ENCODE assay signal across 24 mouse cellular contexts in genomic region chr14:25981880-25982279, GRCm38 (mm10). TPM values are rescaled to one million over a fixed set of nuclear protein-coding genes. Genes with fewer than 3 reads are reported as not detected.
DNase-seq lines count a peak whose midpoint lies in the region; ATAC-seq and TF ChIP-seq lines count a peak whose summit lies in the region.
"Not testable (repeated sequence)": the region's sequence is repeated elsewhere in the genome, so short reads cannot be mapped to it uniquely, and the experiment has no call there.
"Had no signal": no experiment of that assay in that cellular context is flagged by ENCODE, and none has a peak within 500 bp of the region (broad histone marks: within the 10 kb centered on the region; RNA-seq: fewer than 3 reads in every experiment).

No protein-coding gene starts in this region.

- H3K27me3 ChIP-seq in forebrain, embryonic 10.5 days (ENCODE audit: poor library complexity, severe bottlenecking); lung, embryonic 14.5 days (ENCODE audit: insufficient read depth, low read length); midbrain, embryonic 14.5 days (ENCODE audit: control insufficient read depth, insufficient read depth, low read length); stomach, postnatal 0 days (ENCODE audit: control insufficient read depth, insufficient read depth, low read length): not testable (repeated sequence)

- H3K9ac ChIP-seq in lung, embryonic 14.5 days; midbrain, embryonic 14.5 days (replicated peaks; ENCODE audit: low read length); stomach, postnatal 0 days (ENCODE audit: low read length): not testable (repeated sequence)

- H3K27ac ChIP-seq in forebrain, embryonic 10.5 days; lung, embryonic 14.5 days (ENCODE audit: low read depth); midbrain, embryonic 14.5 days (replicated peaks; ENCODE audit: low read depth, low read length); stomach, postnatal 0 days (replicated peaks): not testable (repeated sequence)

- DNase-seq in adrenal gland, postnatal 14 days = peak; percentile 12
- peak; percentile 7 for DNase-seq in forebrain, embryonic 10.5 days (ENCODE audit: extremely low spot score, low spot score)
- DNase-seq in heart, postnatal 14 days = peak; percentile 2 to 17
- DNase-seq in kidney, adult 8-10 months = peak; percentile 7 to 11
- DNase-seq in kidney, postnatal 4 days = peak; percentile 24 to 32
- peak; percentile 2 for DNase-seq in lung, embryonic 14.5 days
- DNase-seq in midbrain, embryonic 14.5 days = peak; percentile 0
- DNase-seq in stomach, postnatal 0 days (ENCODE audit: low spot score) = peak; percentile 57

- not testable (repeated sequence) for TF ChIP-seq EP300 in stomach, postnatal 0 days (optimal IDR thresholded peaks at IDR 0.05)

- intact Hi-C loops in heart, postnatal 14 days (cut with DNase I) = not testable (repeated sequence)

- 87% methylated on average over 5 of the region's 9 CpGs for WGBS in forebrain, embryonic 10.5 days
- 38% methylated on average over 5 of the region's 9 CpGs for WGBS in lung, embryonic 14.5 days
- 92% methylated on average over 6 of the region's 9 CpGs for WGBS in midbrain, embryonic 14.5 days
- WGBS in stomach, postnatal 0 days = 20% methylated on average over 4 of the region's 9 CpGs

- H3K9me3 ChIP-seq in forebrain, embryonic 10.5 days; lung, embryonic 14.5 days (ENCODE audit: low read depth, low read length); midbrain, embryonic 14.5 days (ENCODE audit: control insufficient read depth, low read length); stomach, postnatal 0 days (ENCODE audit: control insufficient read depth, low read length): not testable (repeated sequence)

- H3K4me2 ChIP-seq in lung, embryonic 14.5 days; midbrain, embryonic 14.5 days (ENCODE audit: low read length); stomach, postnatal 0 days (replicated peaks; ENCODE audit: low read depth): not testable (repeated sequence)

- TF ChIP-seq CTCF in lung, embryonic 14.5 days (IDR thresholded peaks at IDR 0.05; ENCODE audit: low read depth); stomach, postnatal 0 days (IDR thresholded peaks at IDR 0.05; ENCODE audit: low read depth): not testable (repeated sequence)

- ATAC-seq in lung, embryonic 14.5 days (ENCODE audit: insufficient read depth); midbrain, embryonic 14.5 days (ENCODE audit: low FRiP score, low TSS enrichment): not testable (repeated sequence)
- ATAC-seq in stomach, postnatal 0 days (ENCODE audit: low FRiP score, low TSS enrichment) = peak; percentile 83

- H3K4me1 ChIP-seq in forebrain, embryonic 10.5 days; lung, embryonic 14.5 days (ENCODE audit: insufficient read depth); midbrain, embryonic 14.5 days (ENCODE audit: control insufficient read depth, insufficient read depth, low read length); stomach, postnatal 0 days (replicated peaks; ENCODE audit: control insufficient read depth, insufficient read depth): not testable (repeated sequence)

- not testable (repeated sequence) for H3K36me3 ChIP-seq in forebrain, embryonic 10.5 days (replicated peaks); lung, embryonic 14.5 days (ENCODE audit: insufficient read depth); midbrain, embryonic 14.5 days (ENCODE audit: control insufficient read depth, insufficient read depth, low read length); stomach, postnatal 0 days (ENCODE audit: control insufficient read depth, insufficient read depth, low read length)

- not testable (repeated sequence) for H3K4me3 ChIP-seq in forebrain, embryonic 10.5 days; lung, embryonic 14.5 days (ENCODE audit: low read depth, low read length); midbrain, embryonic 14.5 days (replicated peaks; ENCODE audit: low read depth, low read length); stomach, postnatal 0 days (ENCODE audit: low read depth, low read length)

RNA-seq across cellular contexts. Expression of gene Duxbl1, which starts 3.5 kb away (rescaled TPM):
- total RNA-seq in adrenal gland, postnatal 14 days (2021) = 0.26 and 0.38 TPM in 2 replicates
- 2.9 and 3.9 TPM in 2 replicates for polyA plus RNA-seq in forebrain, embryonic 10.5 days (2016; fragmentation: Nextera tagmentation; extraction: Ambion mirVana)
- under 1 TPM in 1 of 2 experiments, not detected in 1; 0.39 TPM for total RNA-seq in heart, postnatal 14 days (2021)
- polyA plus RNA-seq in lung, embryonic 14.5 days (2014; fragmentation: Nextera tagmentation; extraction: Ambion mirVana) = 0.68 and 2.0 TPM in 2 replicates
- 2.0 and 3.0 TPM in 2 replicates for polyA plus RNA-seq in midbrain, embryonic 14.5 days (2014; fragmentation: Nextera tagmentation; extraction: Ambion mirVana)
- polyA plus RNA-seq in stomach, postnatal 0 days (2015; fragmentation: Nextera tagmentation; extraction: Ambion mirVana) = 0.51 and 1.1 TPM in 2 replicates
- total RNA-seq: megakaryocyte progenitor cell, adult 5-6 weeks had no signal
- polyA plus RNA-seq: activated CD4-positive, CD25-positive, alpha-beta regulatory T cell, adult 4 months; erythroblast, embryonic 14.5 days; G1E; inflammation-experienced regulatory T-cells, adult 6 months; liver, embryonic 16.5 days had no signal

RNA-seq across cellular contexts. Expression of gene Cphx1, which starts 43.8 kb away (rescaled TPM):
- total RNA-seq in adrenal gland, postnatal 14 days (2021) = not detected in 2 replicates
- not detected in 2 replicates for polyA plus RNA-seq in forebrain, embryonic 10.5 days (2016; fragmentation: Nextera tagmentation; extraction: Ambion mirVana)
- total RNA-seq in heart, postnatal 14 days (2021) = not detected
- polyA plus RNA-seq in lung, embryonic 14.5 days (2014; fragmentation: Nextera tagmentation; extraction: Ambion mirVana) = not detected in 2 replicates
- polyA plus RNA-seq in midbrain, embryonic 14.5 days (2014; fragmentation: Nextera tagmentation; extraction: Ambion mirVana) = not detected in 2 replicates
- polyA plus RNA-seq in stomach, postnatal 0 days (2015; fragmentation: Nextera tagmentation; extraction: Ambion mirVana) = 0.05 and 0.10 TPM in 2 replicates
- total RNA-seq: heart, adult 8-10 months; layer of hippocampus, postnatal 14 days; megakaryocyte progenitor cell, adult 5-6 weeks had no signal
- polyA plus RNA-seq: activated CD4-positive, CD25-positive, alpha-beta regulatory T cell, adult 4 months; embryonic facial prominence, embryonic 12.5 days; erythroblast, embryonic 14.5 days; forebrain, embryonic 14.5 days; G1E; heart, embryonic 15.5 days; hindbrain, embryonic 13.5 days; inflammation-experienced regulatory T-cells, adult 6 months; limb, embryonic 15.5 days; liver, embryonic 16.5 days; midbrain, embryonic 12.5 days; neural tube, embryonic 12.5 days; spleen, adult 2 months had no signal

RNA-seq across cellular contexts. Expression of gene Tmem254a, which starts 54.4 kb away (rescaled TPM):
- total RNA-seq in adrenal gland, postnatal 14 days (2021) = 3.9 and 5.7 TPM in 2 replicates
- polyA plus RNA-seq in forebrain, embryonic 10.5 days (2016; fragmentation: Nextera tagmentation; extraction: Ambion mirVana) = 2.4 and 3.1 TPM in 2 replicates
- 1 to 10 TPM; 1.6 to 2.1 TPM for total RNA-seq in heart, postnatal 14 days (2021)
- polyA plus RNA-seq in lung, embryonic 14.5 days (2014; fragmentation: Nextera tagmentation; extraction: Ambion mirVana) = 1.6 and 4.5 TPM in 2 replicates
- 2.9 and 4.7 TPM in 2 replicates for polyA plus RNA-seq in midbrain, embryonic 14.5 days (2014; fragmentation: Nextera tagmentation; extraction: Ambion mirVana)
- 4.2 TPM in 2 replicates for polyA plus RNA-seq in stomach, postnatal 0 days (2015; fragmentation: Nextera tagmentation; extraction: Ambion mirVana)

Comparison
In these comparisons a context has a peak if more than half of its experiments do, and no peak if none do; other contexts are left out.
1. DNase-seq: peak in every context shown above with its lines; median percentile 57 in stomach, postnatal 0 days; 28 in kidney, postnatal 4 days; 12 in adrenal gland, postnatal 14 days; 10 in heart, postnatal 14 days; 9 in kidney, adult 8-10 months; 7 in forebrain, embryonic 10.5 days; 2 in lung, embryonic 14.5 days; 0 in midbrain, embryonic 14.5 days.